Mouse (Mus musculus): ENCODE results near the gene S100a13. TPM values are rescaled to one million over a fixed set of nuclear protein-coding genes. Genes with fewer than 3 reads are reported as not detected.

The S100a13 gene
- total RNA-seq, 1 experiment from 2014 or later, result 84.7 TPM

DNA sequence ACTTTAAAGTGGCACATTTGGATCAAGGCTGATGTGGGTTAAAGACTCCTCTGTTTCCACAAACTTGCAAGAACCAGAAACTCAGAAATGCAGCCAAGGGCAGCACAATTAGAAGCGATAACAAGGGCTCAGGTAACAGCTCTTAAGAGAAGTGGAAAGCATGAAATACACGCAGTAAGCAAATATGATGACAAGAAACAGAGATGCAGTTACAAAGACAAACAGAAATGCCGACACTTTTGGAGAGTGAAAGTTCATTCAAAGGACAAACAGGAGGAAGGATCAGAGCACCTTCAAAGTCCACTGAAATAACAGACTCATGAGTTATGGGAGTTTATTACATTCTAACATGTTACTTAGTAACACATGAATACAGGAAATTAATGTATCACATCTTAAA, 7.9 kb upstream of the S100a13 start:
- DNase-seq, result no peak

DNA sequence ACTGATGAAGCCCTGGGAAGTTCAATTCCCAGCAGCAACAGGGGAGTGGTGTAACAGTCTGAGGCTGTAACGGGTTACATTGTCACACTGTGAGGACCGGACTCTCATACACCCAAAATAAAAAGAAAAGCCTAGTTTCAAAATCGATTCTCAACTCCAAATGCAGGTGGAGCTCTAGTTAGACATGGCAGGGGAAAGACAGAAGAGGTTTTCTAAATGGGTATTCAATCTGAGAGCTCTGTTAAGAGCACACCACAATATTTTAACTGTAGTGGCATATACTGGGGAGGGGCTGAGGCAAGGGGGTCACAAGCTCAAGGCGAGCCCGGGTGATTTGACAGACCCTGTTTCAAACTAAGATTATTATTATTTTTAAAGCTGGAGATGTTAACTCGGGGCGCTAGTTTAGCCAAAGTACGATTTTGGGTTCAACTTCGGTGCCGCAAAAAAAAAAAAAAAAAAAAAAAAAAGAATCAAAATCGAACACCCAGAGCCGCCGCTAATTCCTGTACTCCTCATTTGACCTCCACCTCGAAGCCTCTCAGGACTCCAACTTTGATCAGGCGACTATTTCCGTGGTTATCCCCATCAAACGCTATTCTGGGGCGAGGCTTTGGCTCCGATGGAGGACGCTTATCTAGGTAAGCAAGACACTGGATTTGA, 5.8 kb upstream of the S100a13 start:
- DNase-seq, result no peak

DNA sequence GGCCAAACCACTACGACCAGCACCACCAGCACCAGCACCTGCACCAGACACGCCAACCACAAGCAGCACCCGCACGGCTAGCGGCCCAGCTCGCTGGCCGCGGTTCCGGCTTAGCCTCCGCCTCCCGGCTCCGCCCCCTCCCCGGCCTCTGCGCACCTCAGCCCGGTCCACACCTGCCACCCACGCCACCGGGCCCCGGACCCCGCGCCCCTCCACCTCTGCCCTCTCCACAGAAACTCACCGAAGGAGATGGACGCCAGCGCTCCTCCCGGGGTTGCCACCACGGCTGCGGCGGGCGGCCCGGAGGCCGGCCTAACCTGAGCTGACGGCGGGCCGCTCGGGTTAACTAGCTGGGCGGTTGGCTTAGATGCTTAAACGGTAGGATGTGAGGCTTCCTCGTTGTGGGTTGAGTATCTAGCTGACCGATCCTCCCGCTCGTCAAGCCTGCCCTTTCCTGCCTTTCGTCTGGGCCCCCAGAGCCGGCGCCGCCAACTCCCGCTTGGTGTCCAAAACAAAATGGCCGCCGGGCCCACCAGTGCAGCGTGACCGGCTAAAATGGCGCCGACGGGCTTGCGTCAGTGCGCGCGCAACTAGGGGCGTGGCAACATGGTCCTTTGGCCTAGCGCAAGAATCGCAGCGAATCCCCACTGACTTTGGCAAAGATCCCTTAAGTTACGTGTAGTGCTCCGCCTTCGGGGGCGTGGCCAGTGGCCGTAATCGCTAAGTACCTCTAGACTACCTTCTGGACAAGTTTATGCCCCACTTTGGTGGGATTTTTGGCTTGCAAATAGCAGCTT, 5.1 kb upstream of the S100a13 start, which contains the start of gene Chtop:
TSS of gene Chtop (minus strand) at position 549 of the 797 bp plus-strand sequence.
- DNase-seq, result peak; percentile 100

DNA sequence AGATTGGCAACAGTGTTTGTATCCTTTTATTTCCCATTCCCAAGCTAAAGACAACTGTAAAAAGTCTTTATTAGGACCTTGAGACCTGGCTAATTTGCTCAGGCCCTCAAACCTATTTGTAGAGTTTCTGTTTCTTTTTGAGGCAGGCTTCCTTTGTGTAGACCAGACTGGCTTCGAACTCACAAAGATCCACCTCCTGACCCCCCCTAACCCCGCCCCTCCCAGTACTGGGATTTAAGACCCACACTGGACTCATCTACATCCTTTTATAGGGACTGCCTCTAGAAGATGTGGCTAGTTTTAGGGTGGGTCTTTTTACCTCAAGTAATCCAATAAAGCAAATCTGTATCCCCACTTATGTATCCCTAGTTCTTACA, 4.5 kb upstream of the S100a13 start:
- no peak for DNase-seq

DNA sequence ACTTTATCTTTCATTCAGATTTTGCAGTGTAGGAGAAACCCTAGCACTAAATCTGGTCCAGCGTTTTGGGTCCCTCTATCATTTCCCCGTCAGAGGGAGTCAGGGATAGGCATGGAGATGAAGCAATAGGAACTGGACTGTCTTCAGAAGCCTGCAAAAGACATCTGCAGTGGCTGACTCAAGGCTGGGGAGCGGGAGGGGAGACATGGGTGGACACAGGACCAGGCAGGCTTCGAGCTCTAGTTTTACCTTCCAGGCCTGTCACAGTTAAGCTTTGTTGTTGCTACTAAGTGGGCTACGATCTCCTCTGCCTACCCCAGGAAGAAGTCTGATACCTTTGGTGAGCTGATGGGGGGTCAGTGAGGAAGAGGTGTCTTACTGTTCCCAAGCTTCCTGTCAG, 2.0 kb upstream of the S100a13 start:
- DNase-seq, result no peak

DNA sequence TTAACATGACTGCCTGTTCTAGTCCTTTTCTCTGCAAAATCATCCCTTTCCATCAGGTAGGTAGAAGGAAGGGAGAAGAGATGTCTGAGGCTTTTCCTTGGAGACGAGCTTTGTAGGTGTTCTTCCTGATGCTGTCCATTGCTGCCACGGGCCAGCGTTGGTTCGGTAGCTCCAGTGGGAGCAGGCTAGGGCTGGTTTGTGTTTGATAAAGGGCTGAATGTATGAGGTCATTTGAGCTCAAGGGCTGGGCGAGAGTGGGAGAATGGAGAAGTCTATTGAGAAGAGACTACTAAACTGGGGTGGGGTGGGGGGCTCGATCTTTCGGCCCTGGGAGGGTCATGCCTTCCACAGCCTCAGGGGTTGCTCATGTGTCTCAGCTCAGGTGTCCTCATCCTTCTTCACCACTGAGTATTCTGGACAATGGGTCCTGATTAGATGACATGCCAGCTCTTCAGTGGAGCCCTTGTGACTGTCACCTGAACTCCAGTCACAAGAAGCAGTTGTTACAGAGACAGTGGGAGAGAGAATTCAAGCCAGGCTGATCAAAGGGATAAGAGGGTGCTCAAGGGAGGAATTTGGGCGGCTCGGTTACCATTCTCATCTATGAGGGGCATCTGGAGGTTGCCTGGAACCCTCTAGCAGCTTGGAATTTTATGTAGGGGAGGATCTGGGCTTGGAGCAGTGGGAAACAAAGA, 1.1 kb upstream of the S100a13 start:
- DNase-seq, result no peak

DNA sequence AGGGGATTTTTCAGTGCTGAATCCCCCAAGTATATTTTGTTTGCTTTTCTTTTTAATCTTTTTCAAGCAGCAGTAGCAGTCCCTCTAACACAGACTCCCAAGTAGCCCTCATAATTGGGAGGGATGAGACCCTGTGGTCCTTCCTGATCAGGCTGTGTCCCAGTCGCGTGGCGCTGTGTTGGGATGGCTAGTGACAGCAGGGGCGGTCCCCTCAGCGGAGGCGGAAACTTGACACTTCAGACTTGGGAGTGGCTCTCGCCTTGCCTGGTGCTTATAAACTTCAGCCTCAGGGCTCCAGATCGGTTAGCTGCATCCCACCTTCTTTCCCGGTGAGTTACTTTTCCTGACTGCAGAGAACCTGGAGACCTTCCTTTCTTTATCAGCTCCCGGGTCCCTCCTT, 456 bp downstream of the S100a13 start:
- peak; percentile 84 for DNase-seq

DNA sequence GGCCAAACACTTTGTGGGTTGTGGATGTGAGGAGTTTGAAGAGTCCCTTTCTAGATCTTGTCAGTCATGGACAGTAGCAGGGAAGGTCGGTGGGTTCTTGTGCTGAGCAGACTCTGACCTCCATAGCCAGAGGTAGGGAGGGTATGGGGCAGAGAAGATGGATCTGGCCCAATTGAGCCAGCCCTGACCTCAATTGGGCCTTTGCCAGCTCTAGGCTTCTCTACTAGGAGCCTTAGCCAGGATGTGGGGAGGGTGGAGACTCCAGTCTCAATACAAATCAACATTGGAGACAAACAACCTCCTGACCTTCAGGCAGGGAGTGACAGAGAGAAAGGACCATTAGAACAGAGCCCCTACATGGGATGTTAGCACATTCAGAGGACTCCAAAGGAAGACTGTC, 1.0 kb downstream of the S100a13 start:
- DNase-seq, result peak; percentile 62

DNA sequence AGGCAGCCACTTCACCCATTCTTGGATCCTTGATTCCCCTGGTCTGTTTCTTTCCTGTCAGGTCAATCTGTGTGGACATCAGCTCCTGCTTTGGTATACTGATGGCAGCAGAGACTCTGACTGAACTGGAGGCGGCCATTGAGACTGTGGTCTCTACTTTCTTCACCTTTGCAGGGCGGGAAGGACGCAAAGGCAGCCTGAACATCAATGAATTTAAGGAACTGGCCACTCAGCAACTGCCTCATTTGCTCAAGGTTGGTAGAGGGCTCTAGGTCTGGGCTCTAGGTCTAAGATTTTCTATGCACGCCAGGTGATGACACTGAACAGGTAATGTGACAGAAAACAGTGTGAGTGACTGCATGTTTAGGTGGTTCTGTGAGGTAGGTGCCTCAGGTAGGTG, 1.6 kb downstream of the S100a13 start:
- no peak for DNase-seq

DNA sequence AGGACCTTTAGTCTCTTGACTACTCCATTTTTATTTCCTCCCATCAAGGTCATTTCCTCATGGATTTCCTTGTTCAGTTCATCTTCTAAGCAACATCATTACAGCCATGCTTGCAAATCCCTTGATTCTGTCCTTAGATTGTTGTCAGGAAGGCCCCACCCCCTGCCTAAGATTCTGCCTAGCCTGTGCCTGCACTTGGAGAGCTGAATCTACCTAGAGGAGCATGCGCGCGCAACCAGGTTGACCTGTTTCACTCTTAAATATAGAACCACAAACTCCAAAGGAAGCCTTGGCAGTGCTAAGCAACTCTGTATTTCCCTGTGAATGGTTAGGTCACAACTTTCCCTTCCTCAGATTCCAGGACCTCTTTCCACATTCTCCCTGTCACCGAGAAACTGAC, 3.5 kb downstream of the S100a13 start:
- DNase-seq, result no peak

DNA sequence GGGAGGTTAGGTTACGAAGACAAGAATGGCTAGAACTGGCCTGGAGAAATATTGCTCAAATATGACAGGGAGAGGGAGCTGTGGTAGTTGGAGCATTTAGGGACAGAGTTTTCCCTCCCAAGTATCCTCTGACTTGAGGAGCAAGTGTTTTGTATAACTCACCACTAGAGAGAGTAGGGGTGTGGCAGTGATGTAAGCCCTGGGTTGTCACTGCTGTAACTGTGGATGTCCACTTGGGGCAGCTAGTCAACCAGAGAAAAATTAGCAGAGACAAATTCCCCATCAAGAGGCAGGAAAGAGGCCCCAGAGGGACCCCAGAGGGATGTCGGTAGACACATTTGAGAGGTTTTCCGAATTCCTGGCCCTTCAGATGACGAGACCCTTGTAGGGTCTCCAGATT, 11.2 kb downstream of the S100a13 start:
- peak; percentile 65 for DNase-seq

DNA sequence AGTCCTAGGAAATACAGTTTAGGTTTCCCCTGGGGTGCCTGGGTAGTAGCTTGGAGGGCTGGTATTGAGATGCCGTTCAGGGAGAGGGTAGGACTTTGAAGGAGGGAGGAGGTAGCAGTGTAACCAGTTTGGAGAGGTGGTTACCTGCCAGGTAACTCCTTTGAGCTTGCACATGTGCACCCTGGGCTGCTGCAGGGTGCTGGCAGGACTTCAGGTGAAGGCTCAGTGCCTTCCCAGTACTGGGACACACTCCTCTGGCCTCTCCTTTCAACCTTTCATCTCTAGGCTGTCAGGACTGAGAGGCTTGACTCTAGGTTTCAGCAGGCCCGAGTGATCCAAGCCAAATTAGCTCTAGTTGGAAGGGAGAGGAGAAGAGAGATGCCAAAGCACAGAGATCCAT, 11.8 kb downstream of the S100a13 start:
- no peak for DNase-seq

DNA sequence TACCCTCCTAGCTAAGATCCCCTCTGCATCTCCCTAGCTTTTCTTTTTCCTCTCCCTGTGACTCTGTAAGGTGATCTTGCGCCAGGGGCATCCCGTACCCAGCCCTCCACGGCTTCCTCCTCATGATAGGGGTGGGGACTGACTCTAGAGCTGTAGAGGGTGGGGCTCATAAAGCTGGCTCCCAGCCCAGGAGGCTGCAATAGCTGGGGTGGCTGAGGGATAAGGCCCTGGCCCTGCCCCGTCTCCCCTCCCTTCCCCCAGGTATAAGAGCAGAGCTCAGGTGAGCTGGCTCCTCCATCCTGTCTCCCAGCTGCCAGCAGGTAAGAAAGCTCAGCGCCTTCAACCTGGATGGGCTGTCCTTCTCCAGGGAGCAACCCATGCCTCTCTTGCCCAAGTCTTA, 12.3 kb downstream of the S100a13 start, which contains the start of gene S100a14:
TSS of gene S100a14 (plus strand) at position 277 of the 400 bp plus-strand sequence.
- no peak for DNase-seq

DNA sequence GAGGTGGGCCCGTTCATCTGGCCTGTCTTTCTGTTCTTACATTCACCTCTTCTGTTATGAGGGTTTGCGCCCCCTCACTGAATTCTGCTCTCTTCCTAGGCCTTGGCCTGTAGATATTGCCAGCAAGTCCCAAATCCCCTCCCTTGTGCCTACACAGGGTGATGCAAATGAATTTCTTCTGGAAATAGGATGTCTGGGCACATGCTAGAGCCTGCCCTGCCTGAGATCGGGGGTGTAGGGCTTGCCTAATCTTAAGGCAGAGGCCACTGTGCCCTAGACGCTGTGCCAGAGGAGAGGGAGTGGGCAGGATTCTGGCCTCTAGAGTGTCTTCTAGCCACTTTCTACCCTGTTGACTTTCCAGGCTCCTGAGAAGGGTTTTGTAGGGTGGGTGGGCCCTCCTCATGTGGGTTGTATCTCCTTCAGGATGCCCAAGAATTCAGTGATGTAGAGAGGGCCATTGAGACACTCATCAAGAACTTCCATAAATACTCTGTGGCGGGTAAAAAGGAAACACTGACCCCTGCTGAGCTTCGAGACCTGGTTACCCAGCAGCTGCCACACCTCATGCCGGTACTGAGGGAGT, 13.1 kb downstream of the S100a13 start:
- DNase-seq, result no peak

DNA sequence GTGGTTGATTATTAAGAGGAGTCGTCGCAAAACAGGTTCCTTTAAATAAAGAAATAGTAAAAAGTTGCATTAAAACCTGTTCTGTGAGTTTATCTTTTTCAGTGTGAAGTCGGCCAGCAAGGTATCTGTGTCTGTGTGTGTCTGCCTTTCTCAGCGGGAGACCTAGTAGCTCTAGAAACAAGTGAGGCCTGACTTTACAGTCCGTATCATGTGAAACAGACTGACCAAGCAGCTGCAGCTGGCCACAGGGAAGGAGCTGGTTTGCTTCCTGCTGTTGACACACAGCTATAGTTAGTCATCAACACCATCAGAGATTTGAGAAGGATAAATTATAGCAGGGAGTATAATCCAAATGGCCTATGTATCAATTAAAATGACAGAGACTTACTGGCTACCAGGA, 17.5 kb downstream of the S100a13 start:
- no peak for DNase-seq

DNA sequence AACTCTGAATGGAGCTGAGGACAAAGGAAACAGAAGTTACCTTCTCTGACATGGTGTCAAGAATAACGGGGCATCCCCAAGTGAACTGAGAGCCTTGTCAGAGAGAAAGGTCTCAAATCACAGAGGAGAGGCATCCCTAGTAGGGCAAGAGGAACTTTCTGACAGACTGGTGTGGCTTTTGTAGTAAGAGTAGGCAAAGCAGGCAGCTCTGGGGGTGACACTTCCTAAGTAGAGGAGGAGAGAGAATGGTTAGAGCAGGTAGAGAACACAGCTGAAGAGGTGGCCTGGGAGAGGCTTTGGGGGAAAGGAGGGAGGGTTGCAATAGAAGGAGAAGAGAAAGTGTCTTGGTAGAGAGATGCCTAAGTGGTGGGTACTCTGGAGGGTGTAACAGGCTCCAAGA, 21.2 kb downstream of the S100a13 start:
- no peak for DNase-seq

DNA sequence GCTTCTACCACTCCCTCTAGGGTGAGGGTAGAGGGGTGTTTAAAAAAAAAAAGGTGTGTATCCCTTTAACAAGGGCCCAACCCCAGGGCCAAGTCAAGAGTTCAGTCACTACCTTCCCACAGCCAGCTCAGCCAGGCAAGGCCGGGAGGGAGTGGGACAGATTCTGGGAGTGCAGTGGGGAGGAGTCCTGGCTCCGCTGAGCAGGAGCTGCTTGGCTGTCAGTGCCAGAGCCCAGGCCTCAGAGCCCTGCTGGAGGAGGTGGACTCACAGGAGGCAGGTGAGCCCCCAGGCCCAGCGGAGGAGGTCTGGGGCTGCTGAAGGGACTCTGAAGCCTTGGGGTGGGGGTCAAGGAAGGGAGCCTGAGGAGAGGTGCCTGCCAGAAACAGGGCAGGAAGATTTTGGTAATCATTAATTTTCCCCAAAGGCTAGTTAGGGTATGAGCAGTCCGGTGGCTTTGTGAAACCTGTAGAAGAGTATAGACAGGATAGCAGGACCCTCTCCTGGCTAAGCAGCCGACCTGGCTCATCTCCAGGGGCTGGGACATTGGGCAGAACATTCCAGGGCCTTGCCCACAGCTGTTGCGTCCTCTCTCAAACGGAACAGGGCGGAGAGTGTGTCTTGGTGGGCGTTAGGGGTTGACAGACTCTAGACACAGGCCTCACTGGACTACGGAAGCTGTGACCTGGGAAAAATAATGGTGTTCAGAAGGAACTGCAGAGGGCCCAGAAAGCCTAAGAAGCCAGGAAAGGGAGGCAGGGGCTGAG, 23.1 kb downstream of the S100a13 start, which contains the start of gene S100a16:
TSS of gene S100a16 (plus strand) at position 114 of the 764 bp plus-strand sequence.
- peak; percentile 89 for DNase-seq

DNA sequence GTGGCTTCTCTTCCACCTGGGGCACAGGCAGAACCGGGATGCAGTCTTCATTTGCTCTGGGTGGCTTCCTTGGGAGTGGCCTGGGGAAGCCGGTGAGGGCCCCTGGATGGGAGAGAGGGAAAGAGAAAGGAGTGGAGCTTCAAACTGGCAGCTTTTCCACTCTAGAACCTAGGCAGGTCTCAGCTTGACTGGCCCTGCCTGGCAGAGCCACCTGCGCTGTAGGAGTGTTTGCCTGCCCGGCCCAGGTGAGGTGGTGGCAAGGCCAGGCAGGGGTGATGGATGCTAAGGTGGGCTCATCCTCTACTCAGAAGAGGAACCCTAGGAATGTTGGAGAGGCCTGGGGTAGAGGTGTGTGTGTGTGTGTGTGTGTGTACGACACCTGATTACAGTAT, 23.7 kb downstream of the S100a13 start:
- no peak for DNase-seq

DNA sequence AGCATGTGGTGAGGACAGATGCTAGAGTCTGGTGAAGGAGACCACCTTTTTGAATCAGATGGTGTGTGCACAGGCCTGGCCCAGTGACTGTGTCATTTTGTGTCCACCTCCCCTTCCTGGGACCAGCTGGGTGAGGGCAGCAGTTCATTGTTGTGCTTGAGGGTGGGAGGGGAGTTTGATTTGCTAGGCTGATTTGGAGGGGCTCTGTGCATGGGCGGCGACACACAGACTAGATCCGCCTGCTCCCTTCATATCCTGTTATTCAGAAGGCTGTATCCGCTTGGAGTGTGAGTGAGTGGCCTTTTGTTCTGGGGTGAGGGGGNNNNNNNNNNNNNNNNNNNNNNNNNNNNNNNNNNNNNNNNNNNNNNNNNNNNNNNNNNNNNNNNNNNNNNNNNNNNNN, 26.7 kb downstream of the S100a13 start:
- peak; percentile 48 for DNase-seq

DNA sequence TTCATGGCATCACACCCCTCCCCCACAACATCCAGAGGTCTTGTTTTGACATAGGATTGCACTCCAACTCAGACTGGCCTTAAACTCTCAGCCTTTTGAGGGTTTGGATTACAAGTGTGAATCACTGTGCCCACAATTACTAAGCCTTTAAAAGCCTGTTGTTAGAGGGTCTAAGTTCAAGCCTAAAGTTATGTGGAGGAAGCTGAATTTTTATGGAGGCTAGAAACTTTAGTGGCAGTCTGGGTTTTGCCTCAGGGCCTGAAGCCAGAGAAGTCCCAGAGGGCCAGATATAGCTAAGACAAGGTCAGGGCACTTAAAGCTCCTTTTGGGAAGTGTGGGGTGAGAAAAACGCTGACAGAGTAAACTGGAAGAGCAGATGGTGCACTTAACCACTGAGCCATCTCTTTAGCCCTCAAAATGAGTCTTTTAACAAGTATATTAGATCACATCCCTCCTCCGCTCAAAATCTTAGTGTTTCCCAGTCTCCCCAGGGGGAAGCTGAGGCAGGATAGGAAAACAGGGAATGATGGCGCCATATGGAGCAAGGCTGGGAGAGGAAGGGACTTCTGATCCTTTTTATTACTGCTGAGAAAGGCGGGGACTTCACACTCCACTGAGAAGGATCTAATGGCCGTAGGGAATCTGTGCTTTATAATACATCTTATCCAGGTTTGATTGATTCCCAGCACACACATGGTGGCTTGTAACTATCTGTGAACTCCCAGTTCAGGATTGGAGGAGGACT, 35.6 kb downstream of the S100a13 start:
- peak; percentile 27 for DNase-seq

DNA sequence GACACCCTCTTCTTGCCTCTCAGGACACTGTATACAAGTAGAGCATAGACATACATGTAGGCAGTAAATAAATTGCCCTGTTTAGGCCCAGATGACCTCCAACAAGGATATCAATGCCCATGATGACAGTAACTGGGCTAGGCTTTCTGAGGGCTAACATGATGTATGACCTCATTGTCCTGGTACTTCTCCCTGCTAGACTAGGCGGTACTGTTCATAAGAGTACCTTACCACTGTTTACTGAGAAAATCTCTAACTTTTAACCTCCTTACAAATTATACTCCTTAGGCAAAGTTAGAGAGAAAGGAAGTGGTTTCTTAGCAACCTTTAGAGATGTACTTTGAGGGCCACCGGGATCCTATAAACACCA, 36.2 kb downstream of the S100a13 start:
- DNase-seq, result no peak
